Mouse (Mus musculus) ovary, postnatal 14 days (tissue): ENCODE data around the gene Efcab11.

Experiments
- DNase-seq: peaks from one replicate; pipeline ENCODE4 v3.0.0; 2022; ENCODE audit warnings: low spot score

Gene Efcab11

DNA sequence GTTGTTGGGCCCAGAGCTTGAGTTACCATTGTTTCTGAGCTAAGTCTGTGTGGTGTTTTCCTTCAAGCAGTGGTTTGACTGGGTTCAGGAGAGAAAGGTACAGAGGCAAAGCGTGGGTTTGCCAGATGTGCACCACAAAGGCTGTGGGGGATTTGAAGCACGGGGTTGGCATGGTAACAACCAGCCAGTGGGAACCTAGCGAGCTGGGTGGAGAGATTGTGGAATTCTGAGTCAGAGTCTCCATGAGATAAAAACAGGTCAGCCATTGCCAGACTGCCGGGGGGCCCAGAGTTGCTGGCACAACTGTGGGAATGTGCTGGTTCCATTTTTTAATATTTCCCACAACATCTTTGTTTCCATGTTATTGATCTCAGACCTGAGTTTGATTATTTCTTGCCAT, 202.6 kb downstream of the Efcab11 start:
- DNase-seq = no peak

DNA sequence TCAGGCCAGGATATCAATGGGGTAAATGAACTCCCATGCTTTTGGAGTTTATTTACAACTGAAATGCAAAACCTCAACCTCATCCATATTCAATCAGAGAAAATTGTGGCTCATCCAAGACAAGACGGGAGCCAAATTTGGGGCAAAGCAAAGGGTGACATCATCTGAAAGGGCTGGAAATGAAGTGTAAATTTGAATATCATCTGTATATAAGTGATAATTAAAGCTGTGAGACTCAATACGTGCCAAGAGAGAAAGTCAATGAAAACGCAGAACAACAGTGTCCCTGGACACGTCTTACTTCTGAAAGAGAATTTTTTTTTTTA, 212.4 kb downstream of the Efcab11 start:
- no peak for DNase-seq

DNA sequence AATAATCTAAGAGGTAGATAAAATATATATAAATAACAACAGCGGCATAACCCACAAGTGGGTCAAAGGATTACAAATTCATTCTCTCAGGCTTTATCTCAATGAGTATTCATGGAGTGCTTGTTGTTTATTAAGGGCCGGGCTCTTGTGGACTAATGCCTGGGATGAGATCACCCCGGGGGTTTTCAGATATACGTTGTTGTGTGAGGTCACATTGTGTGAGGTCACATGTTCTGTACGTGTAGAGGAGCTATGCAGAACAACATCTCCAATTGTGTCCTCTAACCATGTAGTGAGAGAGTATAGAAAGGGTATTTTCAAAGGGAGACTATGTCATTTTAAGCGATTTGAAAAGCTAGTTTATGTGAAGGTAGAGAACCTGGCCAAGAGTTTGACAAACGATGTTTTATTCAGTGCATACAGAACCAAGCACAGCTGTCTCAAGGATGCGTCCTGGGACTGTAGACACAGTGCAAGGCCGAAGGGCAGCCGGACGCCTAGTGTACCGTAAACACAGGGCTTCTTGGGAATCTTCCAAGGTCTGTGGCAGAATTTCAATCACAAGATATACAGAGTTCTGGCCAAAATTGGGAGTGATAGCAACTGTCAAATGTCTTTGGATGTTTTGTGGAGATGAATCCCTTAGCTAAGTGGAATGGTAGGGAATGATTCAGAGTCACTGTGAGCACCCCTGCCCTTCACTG, 212.9 kb downstream of the Efcab11 start:
- peak; percentile 12 for DNase-seq

DNA sequence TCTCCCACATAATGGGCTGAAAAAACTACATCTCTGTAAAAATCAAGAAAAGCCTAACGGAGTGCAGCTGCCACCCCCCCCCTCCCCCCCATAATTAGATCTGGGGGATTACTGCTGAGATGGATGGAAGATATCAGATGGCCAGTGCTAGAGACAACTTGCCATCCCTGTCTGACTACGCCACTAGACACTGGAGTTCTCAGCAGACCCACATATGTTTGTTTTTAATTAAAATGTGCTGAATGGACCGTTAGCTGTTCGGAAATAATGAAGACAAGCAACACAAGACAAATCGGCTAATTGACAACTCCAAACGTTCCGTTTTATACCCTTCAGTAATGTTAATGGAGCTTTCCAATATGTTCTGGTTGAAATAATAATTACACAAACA, 213.5 kb downstream of the Efcab11 start:
- no peak for DNase-seq

DNA sequence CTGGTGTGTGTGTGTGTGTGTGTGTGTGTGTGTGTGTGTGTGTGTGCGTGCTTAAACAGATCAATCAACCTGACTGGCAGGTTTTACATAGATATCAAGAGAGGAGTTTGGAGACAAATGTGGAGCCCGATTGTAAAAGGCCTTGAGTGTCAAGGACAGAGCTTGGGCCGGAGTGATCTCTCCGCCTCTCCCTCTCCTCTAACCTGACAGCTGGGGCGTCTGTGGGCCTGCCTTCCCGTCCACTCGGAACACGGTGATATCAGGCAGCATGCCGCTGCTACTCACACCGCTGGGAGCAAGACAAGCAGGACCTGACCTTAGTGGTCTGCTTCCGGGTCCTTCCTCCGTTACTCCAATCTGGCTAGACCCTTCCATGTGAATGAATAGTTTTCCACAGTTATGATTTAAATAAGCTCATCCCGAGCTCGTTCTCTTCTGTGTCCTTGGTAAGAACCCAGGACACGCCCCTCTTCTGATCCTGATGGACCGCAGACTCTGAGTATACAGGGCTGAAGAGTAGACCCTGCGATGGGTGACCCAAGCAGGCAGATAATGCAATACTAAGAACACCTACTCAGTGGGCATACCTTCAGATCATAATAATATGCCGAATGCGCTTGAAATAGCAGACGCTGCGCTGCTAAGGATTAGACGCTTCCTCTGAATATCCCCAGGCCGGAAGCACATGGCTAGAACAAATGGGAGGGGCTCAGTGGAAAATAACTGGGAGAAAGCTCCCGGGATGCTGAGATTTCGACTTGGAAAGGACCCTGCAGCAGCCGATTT, 214.1 kb downstream of the Efcab11 start:
- no peak for DNase-seq

DNA sequence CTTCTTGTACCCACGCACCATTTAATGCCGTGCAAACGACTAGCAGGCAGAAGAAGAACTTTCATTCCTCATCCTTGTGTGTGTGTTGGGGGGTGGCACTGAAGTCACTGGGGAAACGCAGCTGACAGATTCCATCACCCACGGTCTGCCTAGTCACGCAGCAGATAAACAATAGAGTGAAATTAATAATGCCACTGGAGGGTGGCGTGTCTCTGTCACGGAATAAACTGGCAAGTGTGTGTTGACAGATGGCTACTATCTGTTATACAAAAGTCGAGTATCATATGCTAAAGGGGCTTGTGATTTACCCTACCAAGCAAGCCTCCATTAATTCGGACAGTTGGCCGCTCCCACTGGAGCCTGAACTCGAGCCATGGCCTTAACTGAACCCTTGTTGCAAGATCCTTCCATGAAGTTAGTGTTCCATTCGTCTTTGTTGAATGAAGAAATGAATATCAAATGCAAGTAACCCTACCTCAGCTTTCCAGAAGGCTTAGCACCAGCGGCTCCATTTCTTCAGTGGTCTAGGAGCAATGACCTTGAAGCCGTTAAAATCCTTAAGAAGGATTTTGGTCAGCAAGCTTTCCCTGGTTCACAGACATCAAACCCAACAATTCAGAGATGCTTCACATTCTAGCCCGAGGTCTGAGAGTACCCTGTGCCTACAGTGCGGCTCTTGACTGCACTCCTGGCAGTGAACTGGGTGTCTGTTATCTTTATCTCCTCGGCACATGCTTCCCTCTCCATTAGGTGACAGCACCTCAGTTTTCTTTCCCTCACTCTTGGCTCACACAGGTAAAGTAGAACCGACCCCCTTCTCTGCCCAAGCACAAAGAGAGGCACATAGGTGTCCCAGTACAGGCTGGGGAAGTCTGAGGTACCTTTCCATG, 229.0 kb downstream of the Efcab11 start:
- no peak for DNase-seq

DNA sequence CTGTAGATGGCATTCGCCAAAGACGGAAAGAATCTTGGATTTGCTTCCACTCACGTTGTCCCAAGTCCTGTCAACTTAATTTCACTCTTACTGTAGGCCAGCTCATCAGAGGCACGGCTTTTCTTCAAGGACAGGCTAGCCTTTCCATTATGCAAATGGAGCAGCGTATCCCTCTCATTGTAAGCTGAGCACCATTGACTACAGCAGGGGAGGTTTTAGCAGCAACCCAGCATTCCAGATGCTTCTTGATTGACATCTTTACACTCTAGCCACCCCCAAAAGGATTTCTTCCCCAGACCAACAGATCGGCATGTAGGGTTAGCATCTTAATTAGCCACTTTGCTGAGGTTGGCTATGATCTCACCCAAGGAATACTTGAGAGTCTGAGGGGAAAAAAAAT, 231.8 kb downstream of the Efcab11 start:
- DNase-seq = no peak

DNA sequence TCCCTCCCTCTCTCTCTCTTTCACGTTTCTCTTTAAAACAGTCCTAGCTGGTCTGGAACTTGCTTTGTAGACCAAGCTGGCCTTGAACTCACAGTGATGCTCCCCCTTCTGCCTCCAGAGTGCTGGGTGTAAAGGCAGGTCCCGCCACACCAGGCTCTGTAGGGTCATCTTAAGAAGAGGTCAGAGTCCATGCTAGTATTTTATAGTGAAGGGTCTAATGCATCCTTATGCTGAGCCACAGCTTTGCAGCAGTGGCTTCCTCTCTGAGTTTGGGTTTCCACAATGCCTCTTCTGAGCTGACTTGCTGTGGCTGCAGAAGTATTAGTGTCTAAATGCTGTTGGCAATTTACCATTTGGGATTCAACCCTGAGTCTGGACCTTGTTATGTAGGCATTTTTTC, 234.5 kb downstream of the Efcab11 start:
- DNase-seq = no peak

DNA sequence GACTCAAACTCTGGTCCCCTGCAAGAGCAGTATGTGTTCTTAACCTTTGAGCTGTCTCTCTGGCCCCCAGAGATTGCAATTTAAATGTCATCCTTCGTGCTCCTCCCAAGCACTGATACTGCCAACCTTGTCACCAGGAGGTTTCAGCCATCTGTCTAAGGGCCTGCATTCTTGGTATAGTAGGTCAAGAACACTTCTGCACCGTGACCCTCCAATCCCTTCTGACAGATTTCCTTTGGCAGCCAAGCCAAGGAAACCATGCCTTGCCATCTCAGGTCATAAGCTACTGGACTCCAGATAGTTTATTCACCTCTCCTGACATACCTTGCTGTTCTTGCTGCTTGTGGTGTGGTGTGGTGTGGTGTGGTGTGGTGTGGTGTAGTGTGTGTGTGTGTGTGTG, 235.5 kb downstream of the Efcab11 start:
- no peak for DNase-seq

DNA sequence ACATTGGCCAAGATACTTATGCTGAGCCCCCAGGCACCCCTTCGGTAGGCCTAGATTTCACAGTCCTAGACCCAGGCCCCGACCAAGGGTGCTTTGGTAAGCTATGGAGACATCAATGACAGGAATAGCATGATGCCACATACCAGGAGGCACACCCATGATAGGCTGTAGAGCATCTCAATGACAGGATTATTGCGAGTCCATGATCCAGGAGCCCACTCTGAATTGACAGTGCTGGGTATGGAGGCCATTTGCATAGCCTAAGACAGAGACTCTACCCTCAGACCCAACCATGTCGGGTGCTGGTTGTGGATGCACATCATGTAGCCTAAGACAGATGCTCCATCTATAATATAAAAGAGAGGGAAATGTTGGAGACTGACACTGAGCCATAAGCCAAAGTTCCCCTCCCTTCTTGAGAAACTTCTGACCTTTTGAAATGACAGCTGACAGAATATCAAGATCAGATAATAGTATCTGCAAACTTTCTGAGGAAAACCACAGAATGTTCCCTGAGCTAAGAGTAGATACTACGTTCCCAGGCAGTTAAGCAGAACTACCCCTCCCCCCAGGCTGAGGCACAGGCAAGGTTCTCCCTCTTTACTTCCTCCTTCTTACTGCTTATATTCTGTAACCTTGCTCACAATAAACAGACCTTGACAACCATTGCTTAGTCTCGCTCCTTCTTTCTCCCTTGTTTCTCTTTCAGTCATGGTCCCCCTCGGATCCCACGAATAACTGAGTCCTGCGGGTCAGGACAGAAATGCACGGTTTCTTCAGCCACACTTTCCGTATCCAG, 237.5 kb downstream of the Efcab11 start:
- no peak for DNase-seq

DNA sequence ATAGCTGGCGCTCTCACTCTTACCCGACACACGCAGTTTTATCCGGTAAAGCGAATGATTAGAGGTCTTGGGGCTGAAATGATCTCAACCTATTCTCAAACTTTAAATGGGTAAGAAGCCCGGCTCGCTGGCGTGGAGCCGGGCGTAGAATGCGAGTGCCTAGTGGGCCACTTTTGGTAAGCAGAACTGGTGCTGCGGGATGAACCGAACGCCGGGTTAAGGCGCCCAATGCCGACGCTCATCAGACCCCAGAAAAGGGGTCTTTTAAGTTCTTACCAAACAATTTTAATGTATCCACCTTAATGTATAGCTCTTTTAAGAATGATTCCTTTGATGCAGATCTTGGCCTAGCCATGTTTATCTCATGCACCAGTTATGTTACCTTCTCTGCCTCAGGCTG, 238.8 kb downstream of the Efcab11 start:
- peak; percentile 81 for DNase-seq

DNA sequence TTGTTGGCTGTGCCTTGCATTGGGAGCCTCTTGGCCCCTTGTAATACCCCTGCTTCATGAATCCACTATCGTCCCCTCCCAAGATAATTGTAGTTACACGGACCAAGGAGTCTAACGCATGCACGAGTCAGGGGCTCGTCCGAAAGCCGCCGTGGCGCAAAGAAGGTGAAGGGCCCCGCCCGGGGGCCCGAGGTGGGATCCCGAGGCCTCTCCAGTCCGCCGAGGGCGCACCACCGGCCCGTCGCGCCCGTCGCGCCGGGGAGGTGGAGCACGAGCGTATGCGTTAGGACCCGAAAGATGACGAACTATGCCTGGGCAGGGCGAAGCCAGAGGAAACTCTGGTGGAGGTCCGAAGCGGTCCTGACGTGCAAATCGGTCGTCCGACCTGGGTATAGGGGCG, 239.3 kb downstream of the Efcab11 start:
- DNase-seq = no peak
